Mouse (Mus musculus): ENCODE results near the gene Fn1.

DNA sequence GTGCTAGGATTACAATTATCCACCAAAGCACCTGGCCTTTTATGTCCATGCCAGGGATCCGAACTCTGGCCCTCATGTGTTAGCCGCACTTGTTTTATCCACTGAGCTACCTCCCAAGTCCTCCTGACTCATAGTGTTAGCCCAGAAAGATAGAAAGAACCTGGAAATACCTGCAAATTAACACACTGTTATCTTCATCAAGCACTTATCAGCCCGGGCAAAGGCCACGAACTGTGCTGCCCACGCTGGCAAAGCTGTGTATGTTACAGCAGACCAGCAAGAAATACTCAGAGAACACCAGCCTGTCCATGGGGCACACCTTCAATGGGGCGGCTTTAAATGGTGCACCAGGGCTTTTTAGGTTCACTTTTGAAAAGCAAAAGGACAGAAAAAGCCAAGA is 29.4 kb downstream of the Fn1 start:
- no peak for TF ChIP-seq CTCF (IDR thresholded peaks at IDR 0.05)
- TF ChIP-seq POLR2A (IDR thresholded peaks at IDR 0.05; ENCODE audit: insufficient read depth, low read depth, low read length): no peak

Measured in heart, adult 2 months (tissue).